Mouse (Mus musculus): ENCODE results near the gene Trappc10. TPM values are rescaled to one million over a fixed set of nuclear protein-coding genes. Genes with fewer than 3 reads are reported as not detected.

Trappc10 gene
- polyA plus RNA-seq, 1 experiment from 2014 or later, result 21.7 TPM

DNA sequence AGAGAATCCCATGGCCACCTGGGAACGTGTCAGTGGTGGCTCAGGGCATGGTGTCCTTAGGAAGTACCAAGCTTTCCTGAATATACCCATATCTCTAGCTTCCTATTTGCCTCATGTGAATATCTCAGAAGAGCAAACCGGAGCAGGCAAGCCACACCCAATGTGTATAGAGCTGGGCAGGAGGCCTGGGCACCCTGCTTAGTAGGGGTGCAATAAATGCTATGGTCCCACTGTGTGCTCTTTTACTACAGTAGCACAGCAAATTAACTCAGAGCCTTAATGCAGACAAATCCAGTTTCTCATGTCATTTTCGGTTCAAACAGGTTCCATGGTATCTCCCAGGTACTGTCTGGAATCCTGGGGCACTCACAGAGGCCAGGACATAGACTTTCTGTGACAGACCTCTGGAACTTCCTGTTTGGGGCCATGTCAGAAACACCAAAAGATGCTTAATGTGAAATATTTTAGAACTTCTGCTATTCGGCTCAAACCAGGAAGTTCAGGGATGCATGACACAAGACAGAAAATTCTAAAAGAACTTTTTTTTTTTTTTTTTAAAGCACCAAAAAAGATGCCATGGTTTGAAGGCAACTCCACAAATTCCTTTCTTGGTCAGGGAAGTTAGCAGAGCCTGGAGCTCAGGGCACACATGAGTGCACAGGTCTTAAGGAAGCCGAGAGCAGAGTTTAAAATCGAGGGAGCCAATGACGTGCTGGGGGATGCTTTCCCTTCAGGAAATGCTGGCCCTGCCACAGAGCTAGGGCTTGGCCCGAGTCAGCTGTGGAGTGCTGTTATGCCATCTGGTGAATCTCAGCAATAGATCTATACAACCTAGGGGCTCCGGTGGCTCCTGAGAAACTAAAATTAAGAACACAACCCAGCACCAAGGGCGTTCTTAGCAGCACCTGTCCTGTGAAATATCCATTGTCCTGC lies 95.3 kb downstream of the Trappc10 start:
- H3K4me2 ChIP-seq (replicated peaks), result no peak overlapping the region
- WGBS, result 58% methylated on average over 10 of the region's 10 CpGs
- no peak for ATAC-seq (ENCODE audit: low FRiP score, low read depth)

DNA sequence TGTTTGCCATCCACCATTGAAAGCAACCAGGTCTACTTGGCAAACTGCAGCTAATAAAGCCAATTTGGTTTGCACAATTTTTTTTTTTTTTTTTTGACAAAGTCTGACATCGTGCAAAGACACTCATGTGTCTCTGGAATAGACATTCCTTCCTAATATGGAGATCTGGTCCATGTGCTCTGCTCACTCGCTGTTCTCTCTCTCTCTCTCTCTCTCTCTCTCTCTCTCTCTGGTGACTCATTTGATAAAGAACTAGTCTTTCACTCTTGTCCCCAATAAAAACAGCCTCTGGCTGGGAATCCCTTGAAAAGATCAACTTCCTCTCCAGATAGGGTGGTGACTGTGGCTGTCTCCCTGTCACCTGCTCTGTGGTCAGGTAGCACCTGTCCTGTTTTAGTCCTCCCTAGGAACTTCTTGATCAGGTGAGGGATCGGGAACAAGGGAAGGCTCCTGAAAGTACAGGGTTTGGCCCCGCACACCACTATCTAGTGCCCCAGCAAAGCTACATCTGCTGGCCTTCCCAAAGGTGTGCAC lies 96.5 kb downstream of the Trappc10 start:
- no peak overlapping the region for H3K27ac ChIP-seq (replicated peaks)
- no peaks in the 10 kb centered on the region for H3K36me3 ChIP-seq
- no peaks in the 10 kb centered on the region for H3K9me3 ChIP-seq
- no peak overlapping the region for H3K9ac ChIP-seq (replicated peaks)
- 91% methylated on average over 4 of the region's 4 CpGs for WGBS
- ATAC-seq (ENCODE audit: low FRiP score, low read depth), result no peak
- H3K4me1 ChIP-seq, result no peaks in the 10 kb centered on the region
- no peaks in the 10 kb centered on the region for H3K27me3 ChIP-seq
- no peak overlapping the region for H3K4me2 ChIP-seq (replicated peaks)
- H3K4me3 ChIP-seq, result no peak overlapping the region

More for the DNA sequence above, 95.3 kb downstream of the Trappc10 start:
- Histone ChIP-seq H3K4me1 (no peaks in the 10 kb centered on the region), H3K36me3 (no peaks in the 10 kb centered on the region), H3K9me3 (no peaks in the 10 kb centered on the region), H3K27ac (replicated peaks) (no peak overlapping the region), H3K27me3 (no peaks in the 10 kb centered on the region), H3K4me3 (no peak overlapping the region), H3K9ac (replicated peaks) (no peak overlapping the region)

GRCm38 (mm10) chr10:78143727-78144505 lies 100.5 kb downstream of the Trappc10 start:
- H3K9ac ChIP-seq (replicated peaks), result no peak overlapping the region
- H3K9me3 ChIP-seq, result no peaks in the 10 kb centered on the region
- H3K36me3 ChIP-seq, result no peaks in the 10 kb centered on the region
- no peak overlapping the region for H3K27ac ChIP-seq (replicated peaks)
- ATAC-seq (ENCODE audit: low FRiP score, low read depth), result no peak
- H3K4me1 ChIP-seq, result no peaks in the 10 kb centered on the region
- H3K27me3 ChIP-seq, result no peaks in the 10 kb centered on the region
- H3K4me2 ChIP-seq (replicated peaks), result no peak overlapping the region
- H3K4me3 ChIP-seq, result no peak overlapping the region
- 61% methylated on average over 8 of the region's 8 CpGs for WGBS

GRCm38 (mm10) chr10:78140843-78141242 lies 103.6 kb downstream of the Trappc10 start:
- no peak for ATAC-seq (ENCODE audit: low FRiP score, low read depth)
- Histone ChIP-seq H3K9me3 (no peaks in the 10 kb centered on the region), H3K9ac (replicated peaks) (no peak overlapping the region), H3K36me3 (no peaks in the 10 kb centered on the region), H3K27ac (replicated peaks) (no peak overlapping the region), H3K4me2 (replicated peaks) (no peak overlapping the region), H3K4me1 (no peaks in the 10 kb centered on the region), H3K27me3 (no peaks in the 10 kb centered on the region), H3K4me3 (no peak overlapping the region)
- 81% methylated on average over 3 of the region's 3 CpGs for WGBS

- no peak overlapping the region for H3K27ac ChIP-seq (replicated peaks)
- no peaks in the 10 kb centered on the region for H3K9me3 ChIP-seq
- no peak overlapping the region for H3K4me2 ChIP-seq (replicated peaks)
- H3K4me3 ChIP-seq, result no peak overlapping the region
- no peak for ATAC-seq (ENCODE audit: low FRiP score, low read depth)
- H3K4me1 ChIP-seq, result peaks cover 4% of the 10 kb centered on the region
- no peaks in the 10 kb centered on the region for H3K27me3 ChIP-seq
- WGBS, result 93% methylated on average over 1 of the region's 1 CpGs
- H3K9ac ChIP-seq (replicated peaks), result no peak overlapping the region
- no peaks in the 10 kb centered on the region for H3K36me3 ChIP-seq
Observed at GRCm38 (mm10) chr10:78140251-78140600, 104.2 kb downstream of the Trappc10 start.

- Histone ChIP-seq H3K9me3 (no peaks in the 10 kb centered on the region), H3K36me3 (no peaks in the 10 kb centered on the region), H3K9ac (replicated peaks) (no peak overlapping the region), H3K4me2 (replicated peaks) (no peak overlapping the region), H3K27ac (replicated peaks) (no peak overlapping the region), H3K4me1 (peaks cover 9% of the 10 kb centered on the region), H3K4me3 (no peak overlapping the region), H3K27me3 (no peaks in the 10 kb centered on the region)
- 81% methylated on average over 11 of the region's 11 CpGs for WGBS
- ATAC-seq (ENCODE audit: low FRiP score, low read depth), result no peak
Observed at GRCm38 (mm10) chr10:78139572-78140250, 104.7 kb downstream of the Trappc10 start.

GRCm38 (mm10) chr10:78138812-78139523 lies 105.5 kb downstream of the Trappc10 start:
- WGBS, result 70% methylated on average over 14 of the region's 14 CpGs
- Histone ChIP-seq H3K9me3 (no peaks in the 10 kb centered on the region), H3K27ac (replicated peaks) (no peak overlapping the region), H3K4me3 (no peak overlapping the region), H3K4me1 (peaks cover 10% of the 10 kb centered on the region), H3K27me3 (no peaks in the 10 kb centered on the region), H3K4me2 (replicated peaks) (no peak overlapping the region), H3K9ac (replicated peaks) (no peak overlapping the region), H3K36me3 (no peaks in the 10 kb centered on the region)
- ATAC-seq (ENCODE audit: low FRiP score, low read depth), result no peak

DNA sequence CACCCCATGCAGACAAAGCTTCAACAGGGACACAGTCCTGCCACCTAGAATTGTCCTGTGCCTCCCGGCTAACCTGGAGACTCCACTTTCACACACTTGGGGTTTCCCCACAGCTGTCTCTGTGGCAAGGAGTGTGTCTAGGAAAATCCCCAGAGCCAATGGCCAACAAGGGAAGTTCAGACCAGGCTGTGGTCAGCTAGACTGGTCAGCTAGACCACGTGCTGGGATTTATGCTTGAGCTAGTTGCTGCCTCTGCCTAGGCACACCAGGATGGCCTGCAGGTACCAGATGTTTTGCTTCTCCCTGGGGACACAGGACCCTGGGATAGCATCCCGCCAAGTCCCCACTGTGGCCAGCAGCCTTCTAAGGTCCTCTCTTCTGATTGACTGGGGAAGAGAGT lies 107.2 kb downstream of the Trappc10 start:
- Histone ChIP-seq H3K9ac (replicated peaks) (no peak overlapping the region), H3K4me3 (no peak overlapping the region), H3K36me3 (no peaks in the 10 kb centered on the region), H3K27me3 (no peaks in the 10 kb centered on the region), H3K4me2 (replicated peaks) (no peak overlapping the region), H3K4me1 (peaks cover 10% of the 10 kb centered on the region), H3K27ac (replicated peaks) (no peak overlapping the region), H3K9me3 (no peaks in the 10 kb centered on the region)
- ATAC-seq (ENCODE audit: low FRiP score, low read depth), result no peak
- WGBS, result 91% methylated on average over 3 of the region's 3 CpGs

Other genes with a start within 250 kb of the Trappc10 start
- 104 and 116 TPM in 2 replicates for gene Pfkl, start 234.6 kb downstream of the Trappc10 start, polyA plus RNA-seq (2016; fragmentation: Nextera tagmentation; extraction: Ambion mirVana)
- not detected in 2 replicates for gene Dnmt3l, start 202.7 kb downstream of the Trappc10 start, polyA plus RNA-seq (2016; fragmentation: Nextera tagmentation; extraction: Ambion mirVana)
- 0.17 and 0.35 TPM in 2 replicates for gene Aire, start 201.0 kb downstream of the Trappc10 start, polyA plus RNA-seq (2016; fragmentation: Nextera tagmentation; extraction: Ambion mirVana)
- gene Icosl, start 175.3 kb downstream of the Trappc10 start, polyA plus RNA-seq (2016; fragmentation: Nextera tagmentation; extraction: Ambion mirVana), result 1.2 and 1.4 TPM in 2 replicates
- 21.8 and 24.1 TPM in 2 replicates for gene D10Jhu81e, start 74.9 kb downstream of the Trappc10 start, polyA plus RNA-seq (2016; fragmentation: Nextera tagmentation; extraction: Ambion mirVana)
- 22.5 and 25.5 TPM in 2 replicates for gene Pwp2, start 59.5 kb downstream of the Trappc10 start, polyA plus RNA-seq (2016; fragmentation: Nextera tagmentation; extraction: Ambion mirVana)
- 58.2 TPM in 2 replicates for gene Agpat3, start 107.8 kb upstream of the Trappc10 start, polyA plus RNA-seq (2016; fragmentation: Nextera tagmentation; extraction: Ambion mirVana)
- 320 and 330 TPM in 2 replicates for gene Rrp1, start 168.4 kb upstream of the Trappc10 start, polyA plus RNA-seq (2016; fragmentation: Nextera tagmentation; extraction: Ambion mirVana)
- gene Cstb, start 181.0 kb upstream of the Trappc10 start, polyA plus RNA-seq (2016; fragmentation: Nextera tagmentation; extraction: Ambion mirVana), result 112 and 114 TPM in 2 replicates
- 10.0 and 10.9 TPM in 2 replicates for gene Pdxk, start 220.3 kb upstream of the Trappc10 start, polyA plus RNA-seq (2016; fragmentation: Nextera tagmentation; extraction: Ambion mirVana)